9 mouse cellular contexts compared by ENCODE assay signal in the genomic region with DNA sequence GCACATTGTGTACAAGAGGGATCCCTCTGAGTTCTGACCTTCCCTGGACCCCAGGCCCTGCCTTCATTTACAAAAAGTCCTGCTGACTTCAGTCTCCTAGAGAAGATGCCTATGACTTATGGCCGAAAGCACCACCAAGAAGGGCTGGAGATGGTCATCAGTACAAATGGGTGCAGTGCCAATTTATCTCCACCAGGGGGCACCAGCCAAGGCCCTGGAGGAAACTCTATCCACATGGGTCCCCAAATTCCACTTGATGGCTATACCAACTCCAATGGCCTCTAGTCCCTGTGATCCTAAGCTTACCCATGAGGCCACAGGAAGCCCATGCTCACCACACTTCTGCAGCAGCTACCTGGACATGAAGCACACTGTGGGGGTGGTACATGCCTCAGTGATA.
DNase-seq lines count a peak whose midpoint lies in the region; ATAC-seq and TF ChIP-seq lines count a peak whose summit lies in the region.
"Had no signal": no experiment of that assay in that cellular context is flagged by ENCODE, and none has a peak within 500 bp of the region (broad histone marks: within the 10 kb centered on the region; RNA-seq: fewer than 3 reads in every experiment).

No protein-coding gene starts in this region.

- no peak overlapping the region for H3K27ac ChIP-seq in forebrain, postnatal 0 days (ENCODE audit: low read depth, low read length)
- no peak overlapping the region for H3K27ac ChIP-seq in forebrain, embryonic 14.5 days (ENCODE audit: low read depth, low read length)
- H3K27ac ChIP-seq in testis, adult 2 months (ENCODE audit: control insufficient read depth, insufficient read depth, low read depth, low read length) = no peak overlapping the region
- no peak overlapping the region for H3K27ac ChIP-seq in liver, embryonic 14.5 days

- ATAC-seq in forebrain, postnatal 0 days = no peak
- ATAC-seq in forebrain, embryonic 14.5 days = no peak
- no peak for ATAC-seq in liver, embryonic 14.5 days (ENCODE audit: insufficient read depth)
- ATAC-seq in inflammation-experienced regulatory T-cells, adult 6 months = no peak

- H3K4me1 ChIP-seq in forebrain, postnatal 0 days (ENCODE audit: insufficient read depth) = 0 out of 2 replicates have a peak, but pooled peaks cover 4% of the 10 kb centered on the region
- H3K4me1 ChIP-seq in forebrain, embryonic 14.5 days (ENCODE audit: control insufficient read depth, insufficient read depth, low read length) = no peaks in the 10 kb centered on the region
- no peaks in the 10 kb centered on the region; the same call in 1 of the 2 replicates for H3K4me1 ChIP-seq in testis, adult 2 months (ENCODE audit: control insufficient read depth, insufficient read depth, low read length)
- 0 out of 4 replicates have a peak, but pooled peaks cover 0 to 6% of the 10 kb centered on the region in 2 experiments for H3K4me1 ChIP-seq in liver, embryonic 14.5 days (replicated peaks; ENCODE audit: control insufficient read depth in 2 of 2, insufficient read depth in 2 of 2, low read length in 1 of 2)

- H3K4me3 ChIP-seq in forebrain, postnatal 0 days (ENCODE audit: low read depth, low read length) = no peak overlapping the region
- H3K4me3 ChIP-seq in forebrain, embryonic 14.5 days (ENCODE audit: low read depth, low read length) = no peak overlapping the region
- H3K4me3 ChIP-seq in testis, adult 2 months (ENCODE audit: control insufficient read depth, low read depth, low read length) = no peak overlapping the region
- no peak overlapping the region for H3K4me3 ChIP-seq in liver, embryonic 14.5 days (ENCODE audit: insufficient read depth in 1 of 2, low read depth in 2 of 2, low read length in 2 of 2)
- H3K4me3 ChIP-seq: myocyte had no signal

- H3K27me3 ChIP-seq in forebrain, postnatal 0 days (ENCODE audit: insufficient read depth, low read length) = no peaks in the 10 kb centered on the region
- H3K27me3 ChIP-seq in forebrain, embryonic 14.5 days (replicated peaks; ENCODE audit: control insufficient read depth, insufficient read depth, low read length) = no peaks in the 10 kb centered on the region
- H3K27me3 ChIP-seq in testis, adult 2 months (ENCODE audit: control insufficient read depth, insufficient read depth, low read length) = no peaks in the 10 kb centered on the region
- H3K27me3 ChIP-seq in liver, embryonic 14.5 days (ENCODE audit: control insufficient read depth, insufficient read depth, low read length) = no peaks in the 10 kb centered on the region

- H3K36me3 ChIP-seq in forebrain, postnatal 0 days (ENCODE audit: insufficient read depth) = no peaks in the 10 kb centered on the region
- no peaks in the 10 kb centered on the region for H3K36me3 ChIP-seq in forebrain, embryonic 14.5 days (ENCODE audit: control insufficient read depth, insufficient read depth, low read length)
- no peaks in the 10 kb centered on the region for H3K36me3 ChIP-seq in testis, adult 2 months (ENCODE audit: control insufficient read depth, insufficient read depth, low read length)
- H3K36me3 ChIP-seq in liver, embryonic 14.5 days (replicated peaks; ENCODE audit: control insufficient read depth, insufficient read depth, low read depth) = no peaks in the 10 kb centered on the region

- peak; percentile 62 for TF ChIP-seq CTCF in forebrain, postnatal 0 days (IDR thresholded peaks at IDR 0.05; ENCODE audit: low read depth)
- TF ChIP-seq CTCF in testis, adult 2 months (IDR thresholded peaks at IDR 0.05; ENCODE audit: control insufficient read depth, insufficient read depth, insufficient replicate concordance, low read depth, low read length) = peak; percentile 65
- peak; percentile 84 for TF ChIP-seq CTCF in liver, embryonic 14.5 days (IDR thresholded peaks at IDR 0.05; ENCODE audit: low read depth)

- H3K4me2 ChIP-seq in forebrain, postnatal 0 days (ENCODE audit: low read depth) = no peak overlapping the region
- no peak overlapping the region for H3K4me2 ChIP-seq in forebrain, embryonic 14.5 days (ENCODE audit: low read length)
- no peak overlapping the region for H3K4me2 ChIP-seq in liver, embryonic 14.5 days (ENCODE audit: low read depth)

- H3K9me3 ChIP-seq in forebrain, postnatal 0 days (ENCODE audit: low read length) = no peaks in the 10 kb centered on the region
- no peaks in the 10 kb centered on the region for H3K9me3 ChIP-seq in forebrain, embryonic 14.5 days (replicated peaks; ENCODE audit: control insufficient read depth, low read length)
- no peaks in the 10 kb centered on the region for H3K9me3 ChIP-seq in liver, embryonic 14.5 days (ENCODE audit: control insufficient read depth, low read length)

- 95% methylated on average over 1 of the region's 1 CpGs for WGBS in forebrain, postnatal 0 days
- 96% methylated on average over 1 of the region's 1 CpGs for WGBS in forebrain, embryonic 14.5 days
- WGBS in liver, embryonic 14.5 days (ENCODE audit: insufficient replicate concordance) = 57% methylated on average over 1 of the region's 1 CpGs

- no peak for TF ChIP-seq POLR2A in testis, adult 2 months (IDR thresholded peaks at IDR 0.05; ENCODE audit: control insufficient read depth, low read depth, low read length)

- no peak overlapping the region for H3K9ac ChIP-seq in forebrain, postnatal 0 days
- no peak overlapping the region for H3K9ac ChIP-seq in forebrain, embryonic 14.5 days (ENCODE audit: low read length)
- H3K9ac ChIP-seq in liver, embryonic 14.5 days (replicated peaks) = no peak overlapping the region

- DNase-seq in forebrain, postnatal 0 days = no peak
- DNase-seq in forebrain, embryonic 14.5 days (ENCODE audit: low spot score) = no peak
- DNase-seq in testis, postnatal 14 days (ENCODE audit: low spot score) = no peak
- DNase-seq in cerebellum, adult 9-10 months = peak; percentile 80
- DNase-seq in liver, embryonic 14.5 days (ENCODE audit: low read depth in 3 of 3, low spot score in 3 of 3) = no peak
- DNase-seq in frontal cortex, postnatal 14 days (ENCODE audit: low spot score in 2 of 2) = no peak

- no peak for TF ChIP-seq EP300 in liver, embryonic 14.5 days (IDR thresholded peaks at IDR 0.05; ENCODE audit: low read depth)
